Mouse (Mus musculus) gastrocnemius, adult 2 months (tissue): ENCODE measurements around the gene Cd160. TPM values are rescaled to one million over a fixed set of nuclear protein-coding genes. Genes with fewer than 3 reads are reported as not detected.
A peak's percentile ranks its signal among the peaks of the same experiment; 100 is the strongest.

Experiments
- DNase-seq: peaks from one replicate; pipeline ENCODE4 v3.0.0; 2022
- H3K27ac ChIP-seq: fragments of 200-600 bp; 2 replicates; pipeline ENCODE4 v1.8.1; 2022; ENCODE audit warnings: mild to moderate bottlenecking
- H3K4me3 ChIP-seq: fragments of 200-600 bp; 2 replicates; pipeline ENCODE4 v1.8.1; 2022; ENCODE audit warnings: mild to moderate bottlenecking, moderate library complexity
- CTCF ChIP-seq: fragments of 200-600 bp; IDR thresholded peaks from 2 replicates; pipeline ENCODE4 v1.8.1; 2022; ENCODE audit warnings: antibody characterized with exemption, mild to moderate bottlenecking, moderate library complexity
- intact Hi-C: fragments of 180-260 bp; cut with DNase I; formaldehyde crosslinking; loops from one replicate; pipeline ENCODE4 v1.15.1; 2025
- total RNA-seq, 2 experiments: library from RNA; stranded (reverse); gene quantifications; 2 replicates each; pipeline ENCODE4 v1.2.3; 2021

Gene Cd160
- total RNA-seq, 2 experiments from 2014 or later = not detected

- DNase-seq = no peak
- no peak overlapping the region for H3K4me3 ChIP-seq
- intact Hi-C loops = no loop called here
- no peak overlapping the region for H3K27ac ChIP-seq
- TF ChIP-seq CTCF = no peak
These were observed 7.6 kb downstream of the Cd160 start for GRCm38 (mm10) chr3:96821581-96821980.

- no peak for TF ChIP-seq CTCF
- no peak for DNase-seq
- no peak overlapping the region for H3K4me3 ChIP-seq
- no peak overlapping the region for H3K27ac ChIP-seq
- intact Hi-C loops = no loop called here
These were observed 8.8 kb downstream of the Cd160 start for GRCm38 (mm10) chr3:96820116-96820915.

GRCm38 (mm10) chr3:96814342-96814741 lies 14.8 kb downstream of the Cd160 start:
- TF ChIP-seq CTCF = no peak
- H3K4me3 ChIP-seq = no peak overlapping the region
- no peak for DNase-seq
- H3K27ac ChIP-seq = no peak overlapping the region
- intact Hi-C loops = loop anchor here (10.0 kb wide), 1 partner anchor 90 kb away; the partner anchor contains the start of genes Gja5 and Gpr89

GRCm38 (mm10) chr3:96813591-96814244 lies 15.4 kb downstream of the Cd160 start:
- no peak for DNase-seq
- no peak overlapping the region for H3K27ac ChIP-seq
- intact Hi-C loops = loop anchor here (10.0 kb wide), 1 partner anchor 91 kb away; the partner anchor contains the start of genes Gja5 and Gpr89
- no peak for TF ChIP-seq CTCF
- H3K4me3 ChIP-seq = peak overlapping the region; percentile 64

- TF ChIP-seq CTCF = peak; percentile 22; the same call in 1 of the 2 replicates
- intact Hi-C loops = loop anchor here (10.0 kb wide), 1 partner anchor 92 kb away; the partner anchor contains the start of genes Gja5 and Gpr89
- peak; percentile 57 for DNase-seq
- Histone ChIP-seq H3K4me3 (peak overlapping the region; percentile 64), H3K27ac (no peak overlapping the region)
These were observed 16.0 kb downstream of the Cd160 start for GRCm38 (mm10) chr3:96813106-96813505.

GRCm38 (mm10) chr3:96812395-96813091 lies 16.6 kb downstream of the Cd160 start:
- peak; percentile 87 for DNase-seq
- intact Hi-C loops = loop anchor here (10.0 kb wide), 1 partner anchor 92 kb away; the partner anchor contains the start of genes Gja5 and Gpr89
- H3K4me3 ChIP-seq = peak overlapping the region; percentile 64
- peak; percentile 84 for TF ChIP-seq CTCF
- H3K27ac ChIP-seq = no peak overlapping the region

GRCm38 (mm10) chr3:96811232-96811631 lies 17.9 kb downstream of the Cd160 start:
- H3K4me3 ChIP-seq = no peak overlapping the region
- intact Hi-C loops = loop anchor here (10.0 kb wide), 1 partner anchor 94 kb away; the partner anchor contains the start of genes Gja5 and Gpr89
- no peak overlapping the region for H3K27ac ChIP-seq
- no peak for DNase-seq
- TF ChIP-seq CTCF = no peak

GRCm38 (mm10) chr3:96808651-96809050 lies 20.5 kb downstream of the Cd160 start:
- no peak overlapping the region for H3K27ac ChIP-seq
- intact Hi-C loops = no loop called here
- no peak for DNase-seq
- TF ChIP-seq CTCF = no peak
- H3K4me3 ChIP-seq = no peak overlapping the region

GRCm38 (mm10) chr3:96808136-96808535 lies 21.0 kb downstream of the Cd160 start:
- H3K27ac ChIP-seq = no peak overlapping the region
- DNase-seq = no peak
- H3K4me3 ChIP-seq = no peak overlapping the region
- intact Hi-C loops = no loop called here
- no peak for TF ChIP-seq CTCF

- TF ChIP-seq CTCF = no peak
- no peak for DNase-seq
- intact Hi-C loops = no loop called here
- no peak overlapping the region for H3K27ac ChIP-seq
- no peak overlapping the region for H3K4me3 ChIP-seq
These were observed 26.9 kb downstream of the Cd160 start for GRCm38 (mm10) chr3:96802214-96802613.

- DNase-seq = no peak
- intact Hi-C loops = no loop called here
These were observed 28.9 kb downstream of the Cd160 start for GRCm38 (mm10) chr3:96800254-96800653.

GRCm38 (mm10) chr3:96788506-96788905 lies 40.6 kb downstream of the Cd160 start:
- TF ChIP-seq CTCF = no peak
- peak; percentile 73 for DNase-seq
- H3K4me3 ChIP-seq = no peak overlapping the region
- H3K27ac ChIP-seq = peak overlapping the region; percentile 29; the same call in 1 of the 2 replicates
- intact Hi-C loops = no loop called here

More at GRCm38 (mm10) chr3:96800254-96800653, 28.9 kb downstream of the Cd160 start:
- no peak overlapping the region for H3K4me3 ChIP-seq
- TF ChIP-seq CTCF = no peak
- no peak overlapping the region for H3K27ac ChIP-seq
